Mouse (Mus musculus): ENCODE data around the gene Dnaja3.
A peak's percentile ranks its signal among the peaks of the same experiment; 100 is the strongest.

DNA sequence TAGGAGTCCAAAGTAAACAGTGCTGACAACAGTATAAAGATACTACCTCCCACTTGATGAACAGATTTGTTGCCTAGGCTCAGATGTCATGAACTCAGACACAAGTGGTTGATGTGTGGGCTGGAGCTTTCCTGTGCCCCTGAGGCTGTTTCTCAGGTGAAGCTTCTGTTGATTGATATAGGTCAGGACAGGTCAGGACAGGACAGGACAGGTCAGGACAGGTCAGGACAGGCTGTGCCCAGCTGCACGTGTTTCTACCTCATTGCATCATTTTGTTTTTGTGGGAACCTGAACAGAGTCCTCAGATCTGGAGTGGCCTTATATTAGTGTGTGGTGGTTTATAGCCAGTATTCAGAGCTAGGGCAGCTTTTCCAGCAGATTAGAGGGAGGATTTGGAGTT is 62.9 kb downstream of the Dnaja3 start:
- TF ChIP-seq MYOG (IDR thresholded peaks at IDR 0.05; ENCODE audit: control insufficient read depth in 1 of 3, insufficient read depth in 1 of 3, insufficient read length in 2 of 3, low read depth in 2 of 3), result no peak
- no peak for TF ChIP-seq POLR2A (IDR thresholded peaks at IDR 0.05; ENCODE audit: insufficient read length, low read depth)
- no peak for TF ChIP-seq USF1 (IDR thresholded peaks at IDR 0.05; ENCODE audit: low read depth)
- no peak for TF ChIP-seq TCF12 (IDR thresholded peaks at IDR 0.05; ENCODE audit: insufficient read depth, poor library complexity, severe bottlenecking)
- no peak for TF ChIP-seq POLR2AphosphoS2 (IDR thresholded peaks at IDR 0.05; ENCODE audit: insufficient read length, low read depth)
- no peak for TF ChIP-seq E2F4 (IDR thresholded peaks at IDR 0.05; ENCODE audit: insufficient read depth)
- no peak for TF ChIP-seq MAX (IDR thresholded peaks at IDR 0.05; ENCODE audit: low read depth)
- peak; percentile 77; the same call in 1 of the 2 replicates for TF ChIP-seq CEBPB (IDR thresholded peaks at IDR 0.05; ENCODE audit: insufficient read depth, poor library complexity, severe bottlenecking)
